Mouse (Mus musculus): ENCODE data around the gene Rubcnl.

- TF ChIP-seq CTCF (IDR thresholded peaks at IDR 0.05), result no peak
- TF ChIP-seq POLR2A (IDR thresholded peaks at IDR 0.05; ENCODE audit: insufficient read depth, low read depth, low read length), result no peak
These were observed 18.8 kb upstream of the Rubcnl start for GRCm38 (mm10) chr14:74997041-74997440.
